Mouse (Mus musculus) fat pad, adult 2 months (tissue): Measurements from ENCODE around the gene Padi2.

Experiments used
- DNase-seq: peaks from one replicate; pipeline ENCODE4 v3.0.0-alpha.2; 2011; ENCODE audit warnings: low read depth, low spot score; ENCODE audit errors: extremely low read depth

Gene Padi2

GRCm38 (mm10) chr4:140986024-140986710 lies 80.0 kb downstream of the Padi2 start:
- no peak for DNase-seq

- no peak for DNase-seq
These were observed 80.7 kb downstream of the Padi2 start, which contains the start of gene Atp13a2 for GRCm38 (mm10) chr4:140986711-140987395. Gene Atp13a2 (plus strand): TSS chr4:140986873.

- DNase-seq = no peak
These were observed 81.3 kb downstream of the Padi2 start for GRCm38 (mm10) chr4:140987476-140987875.

DNA sequence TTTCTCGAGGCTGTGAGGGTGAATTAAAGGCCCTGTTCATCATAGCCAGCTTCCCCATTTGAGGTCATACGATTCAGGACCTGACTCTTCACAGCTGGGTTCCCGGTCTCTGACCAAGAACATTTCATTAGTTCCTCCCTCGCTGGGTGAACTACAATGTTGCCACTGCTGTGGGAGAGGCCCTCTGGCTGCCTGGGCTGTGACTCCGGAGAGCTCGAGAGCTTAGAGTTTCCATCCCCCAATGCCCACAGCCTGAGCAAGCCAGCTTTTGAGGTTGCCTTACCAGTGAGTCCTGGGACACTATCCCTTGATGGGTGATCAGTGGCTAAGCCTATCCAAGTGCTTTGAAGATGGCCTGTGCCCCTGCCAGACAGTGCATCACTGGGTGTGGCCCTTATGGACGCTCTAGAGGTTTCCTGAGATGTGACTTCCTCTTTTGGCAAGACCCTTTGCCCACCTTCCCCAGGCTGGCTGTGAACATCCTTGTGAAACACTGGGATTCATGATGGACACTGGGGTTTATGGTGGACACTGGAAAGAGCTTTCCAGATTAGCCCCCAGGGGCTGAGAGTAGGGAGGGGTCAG lies 82.7 kb downstream of the Padi2 start:
- no peak for DNase-seq

- no peak for DNase-seq
These were observed 83.3 kb downstream of the Padi2 start for GRCm38 (mm10) chr4:140989447-140989846.

- DNase-seq = no peak
These were observed 86.1 kb downstream of the Padi2 start for GRCm38 (mm10) chr4:140992215-140992614.

- DNase-seq = no peak
These were observed 87.7 kb downstream of the Padi2 start for GRCm38 (mm10) chr4:140993846-140994245.

DNA sequence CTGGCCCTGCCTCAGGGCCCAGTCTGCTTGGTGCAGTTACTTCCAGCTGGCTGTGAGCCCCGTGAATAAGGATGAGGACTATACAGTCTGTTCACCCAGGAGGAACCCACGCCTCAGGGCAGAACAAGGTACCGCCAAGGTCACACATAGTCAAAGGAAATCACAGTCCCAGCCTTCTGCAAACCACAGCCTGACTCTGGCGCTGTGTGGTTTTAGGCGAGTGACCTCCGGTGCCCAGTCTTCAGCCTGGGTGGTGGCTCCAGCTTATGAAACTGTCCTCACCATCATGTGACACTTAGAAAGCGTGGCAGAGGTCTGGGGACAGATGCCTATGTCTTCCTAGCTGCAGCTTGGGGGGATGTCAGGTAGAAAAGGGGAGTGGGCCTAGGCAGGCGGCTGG lies 89.7 kb downstream of the Padi2 start:
- no peak for DNase-seq

GRCm38 (mm10) chr4:140996812-140997211 lies 90.7 kb downstream of the Padi2 start:
- no peak for DNase-seq
